Mouse (Mus musculus) kidney, postnatal 10 days (tissue): ENCODE measurements at regions not wholly inside any gene's neighbourhood (a gene's known extent, or its start where the extent isn't known, plus 50 kb on each side); places are given as distances from the start of the nearest gene placed in this dataset.
A peak's percentile ranks its signal among the peaks of the same experiment; 100 is the strongest.

Source experiments
- DNase-seq: peaks from one replicate; pipeline ENCODE4 v3.0.0; 2021; ENCODE audit warnings: mixed read lengths

DNA sequence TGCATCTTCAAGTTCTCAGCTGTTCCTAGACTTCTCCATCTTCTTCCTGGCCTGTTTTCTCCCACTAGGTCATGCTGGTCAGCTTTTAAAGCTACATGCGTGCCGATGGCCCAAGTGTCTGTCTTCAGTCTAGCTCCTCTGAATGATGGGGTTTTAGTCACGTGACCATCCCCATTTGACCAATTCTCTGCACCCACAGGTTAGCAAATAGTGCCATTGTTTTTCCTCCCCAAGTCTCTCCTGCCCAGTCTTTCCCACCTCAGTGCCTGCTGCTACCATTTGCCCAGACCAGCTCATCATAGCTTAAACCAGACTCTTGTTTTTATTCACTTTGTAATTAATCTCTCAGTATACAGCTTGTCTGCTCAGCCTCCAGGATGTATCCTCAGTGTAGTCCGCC lies 62.3 kb downstream of the Zfp706 start:
- DNase-seq = no peak

DNA sequence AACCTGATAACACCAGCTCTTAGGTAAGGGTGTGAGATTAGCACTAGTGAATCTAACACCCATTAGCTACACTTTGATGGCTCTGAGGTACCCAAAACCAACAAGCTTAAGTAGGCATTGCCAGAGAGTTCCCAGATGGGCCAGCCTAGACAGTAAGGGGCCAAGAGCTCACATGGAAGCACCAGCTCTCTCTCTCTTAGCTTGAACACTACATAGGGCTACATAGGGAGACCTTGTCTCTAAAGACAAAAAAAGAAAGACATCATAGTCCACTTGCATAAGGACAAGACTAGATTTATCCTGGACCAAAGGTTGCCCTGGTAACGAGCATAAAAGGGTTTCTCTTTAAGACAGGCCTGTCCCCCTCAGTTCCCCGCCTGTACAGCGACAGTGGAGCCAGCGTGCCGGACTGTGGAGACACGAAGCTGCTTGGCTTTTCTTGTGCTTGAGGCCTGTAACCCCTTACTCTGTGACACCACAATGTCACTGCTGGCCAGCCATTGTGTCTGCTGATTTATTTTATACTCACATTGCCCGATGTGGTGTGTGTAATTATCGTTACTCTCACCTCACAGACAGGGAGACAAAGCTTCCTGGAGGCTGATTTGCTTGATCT lies 62.9 kb downstream of the Zfp706 start:
- no peak for DNase-seq

DNA sequence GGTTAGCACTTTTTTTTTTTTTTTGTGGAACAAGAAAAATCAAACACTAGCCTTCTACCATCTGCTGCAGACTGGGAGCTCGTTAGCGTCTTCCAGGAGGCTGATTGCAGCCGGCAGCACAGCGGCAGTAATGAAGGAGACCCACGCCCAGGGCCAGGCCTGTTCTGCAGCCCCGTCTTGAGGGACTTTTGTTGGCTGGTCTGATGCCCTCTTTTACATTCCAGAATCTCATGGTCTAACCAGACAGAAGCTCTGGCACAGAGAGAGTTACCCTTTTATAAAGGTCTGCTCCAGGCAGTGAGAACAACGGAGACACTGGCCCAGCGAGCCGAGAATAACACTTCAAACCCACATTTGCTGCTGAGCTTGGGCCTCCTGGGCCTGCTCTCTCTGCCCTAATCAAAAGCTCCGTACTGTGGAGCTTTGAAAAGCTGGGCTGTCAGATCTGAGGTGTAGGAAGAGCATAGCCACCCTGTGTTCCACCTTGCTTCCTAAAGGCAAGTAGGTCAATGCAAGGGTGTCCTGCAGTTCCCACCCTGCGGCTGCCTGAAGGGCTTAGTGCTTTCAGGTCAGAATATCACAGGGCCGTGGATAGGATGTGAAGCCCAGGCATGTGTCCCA lies 64.0 kb downstream of the Zfp706 start:
- no peak for DNase-seq

DNA sequence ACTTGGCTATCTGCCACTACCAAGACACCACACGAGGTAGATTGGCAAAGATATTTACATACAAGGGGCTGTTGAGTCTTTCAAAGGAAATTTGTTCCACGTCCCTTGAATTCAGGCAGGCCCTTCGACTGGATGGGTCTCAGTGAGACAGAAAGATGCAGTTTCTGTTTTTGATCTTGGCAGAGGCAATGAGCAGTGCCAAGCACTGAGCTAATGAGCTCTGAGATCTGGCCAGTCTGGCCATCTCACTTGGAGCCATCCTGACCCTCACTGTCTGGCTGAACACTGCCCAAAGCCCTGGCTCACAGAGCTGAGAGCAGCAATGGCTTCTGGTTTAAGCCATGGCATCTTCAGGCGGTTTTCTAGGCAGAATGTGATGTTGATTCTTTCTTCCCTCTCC lies 65.3 kb downstream of the Zfp706 start:
- DNase-seq = no peak

DNA sequence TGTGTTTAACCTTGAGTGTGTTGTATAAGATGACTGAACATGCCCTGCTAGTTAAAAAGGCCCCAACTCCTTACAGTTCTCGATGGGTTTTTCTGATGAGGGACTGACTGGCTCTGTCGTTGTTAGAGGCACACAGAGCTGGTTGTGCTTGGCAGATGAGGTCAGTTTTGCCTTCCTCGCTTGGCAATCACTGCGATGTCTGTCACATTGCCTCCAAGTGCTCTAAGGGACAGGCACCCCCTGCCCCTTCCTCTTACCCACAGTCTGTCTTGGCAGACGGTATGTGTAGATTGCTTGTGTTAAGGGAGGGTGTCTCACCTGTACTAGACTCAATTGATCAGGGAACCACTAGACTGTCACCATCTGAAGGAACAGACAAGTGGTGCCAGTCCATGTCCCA lies 65.8 kb downstream of the Zfp706 start:
- DNase-seq = no peak

DNA sequence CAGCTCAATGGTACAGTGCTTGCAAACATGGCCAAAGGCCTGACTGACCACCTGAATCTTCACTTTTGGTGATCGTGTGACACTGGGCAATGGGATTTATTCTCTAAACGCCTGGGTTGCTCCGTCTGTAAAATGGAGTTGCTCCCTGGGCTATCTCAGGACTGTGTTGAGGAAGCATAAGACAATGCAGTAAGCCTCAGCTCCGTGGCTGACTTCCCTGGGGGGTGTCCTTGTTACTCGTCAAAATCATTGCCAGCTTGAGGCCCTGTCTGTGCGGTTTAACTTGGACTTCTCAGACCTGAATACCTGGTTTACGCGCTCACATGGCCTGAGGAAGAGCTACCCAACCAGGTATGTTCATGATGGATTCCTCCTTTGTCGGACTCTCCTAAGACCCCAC lies 68.0 kb downstream of the Zfp706 start:
- DNase-seq = no peak

DNA sequence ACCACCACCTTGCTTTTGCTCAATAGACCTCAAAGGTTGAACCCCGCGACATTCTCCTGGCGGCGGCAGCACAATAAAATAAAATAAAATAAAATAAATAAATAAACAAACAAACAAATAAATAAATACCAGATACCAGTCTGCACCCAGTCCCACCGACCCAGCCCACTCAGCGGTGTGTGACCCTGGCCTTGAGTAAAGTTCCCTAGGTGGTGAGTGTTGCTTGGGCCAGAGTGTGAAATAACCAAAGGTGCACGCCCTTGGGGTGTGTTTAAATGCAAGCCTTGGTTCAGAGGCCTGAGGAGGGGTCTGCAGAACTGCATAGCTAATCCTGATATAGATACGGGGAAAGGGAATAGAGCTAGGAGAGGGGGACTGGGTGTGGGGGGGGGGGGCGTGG lies 68.4 kb downstream of the Zfp706 start:
- no peak for DNase-seq

DNA sequence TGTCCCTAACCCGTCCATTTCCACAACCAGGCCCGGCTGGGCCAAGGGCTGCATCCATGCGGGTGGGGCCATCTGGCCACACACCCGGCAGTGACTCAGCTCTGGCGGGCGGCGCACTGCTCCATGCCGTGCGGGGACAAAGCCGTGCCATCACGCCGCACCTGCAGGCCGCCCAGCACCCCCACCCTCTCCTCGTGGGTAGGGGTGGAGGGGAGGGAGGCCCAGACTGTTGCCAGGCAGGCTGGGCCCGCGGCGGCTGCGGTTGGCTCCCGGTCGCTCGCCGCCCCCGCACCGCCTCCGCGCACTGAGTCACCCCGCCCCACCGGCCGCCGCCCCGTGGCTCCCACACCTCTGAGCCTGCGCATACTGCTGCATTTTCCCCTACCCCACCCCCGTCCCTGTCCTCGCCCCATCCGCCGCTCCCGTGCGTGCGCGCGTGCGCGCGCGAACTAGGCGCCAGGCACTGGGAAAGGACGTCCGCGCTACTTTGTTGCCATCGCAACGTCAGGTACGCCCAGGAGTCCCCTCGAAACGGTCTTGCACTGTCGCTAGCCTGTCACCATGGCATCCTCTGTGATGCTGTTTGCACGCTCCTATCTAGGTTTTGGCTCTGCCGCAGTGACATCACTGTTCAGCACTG lies 68.9 kb downstream of the Zfp706 start:
- DNase-seq = peak; percentile 93

DNA sequence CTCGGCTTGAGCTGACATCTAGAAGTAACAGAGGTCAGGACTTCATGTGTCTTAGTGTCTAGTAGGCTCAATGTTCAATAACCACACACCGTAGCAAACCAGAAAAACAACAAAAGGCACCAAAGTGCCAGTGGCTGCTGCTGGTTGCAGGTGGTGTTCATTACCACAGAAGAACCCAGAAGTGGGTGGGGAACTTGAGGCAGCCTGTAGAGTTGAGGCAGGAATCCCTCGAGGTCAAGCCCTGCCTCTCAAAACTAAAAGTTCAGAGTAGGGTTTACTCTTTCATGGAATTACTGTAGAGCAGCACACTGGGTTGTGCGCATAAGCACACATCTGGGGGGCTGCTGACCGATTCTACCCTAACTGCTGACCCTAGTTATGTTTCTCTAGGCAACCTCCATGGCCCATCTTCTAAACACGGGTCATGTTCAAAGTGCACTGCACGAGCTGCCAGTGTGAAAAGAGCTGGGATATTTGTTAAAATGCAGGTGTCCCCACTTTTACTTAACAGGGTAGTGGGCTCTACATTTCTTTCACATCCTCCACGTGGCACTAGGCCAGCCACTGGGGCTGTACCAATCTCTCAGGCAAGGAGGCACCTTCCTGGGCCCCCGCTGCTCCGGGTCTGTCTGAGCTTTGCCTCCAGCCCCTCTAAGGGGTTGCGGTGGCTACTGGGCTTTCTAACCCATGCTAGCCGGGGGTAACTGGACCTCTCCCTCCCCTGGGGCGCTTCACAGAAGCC lies 69.6 kb downstream of the Zfp706 start:
- DNase-seq = no peak

DNA sequence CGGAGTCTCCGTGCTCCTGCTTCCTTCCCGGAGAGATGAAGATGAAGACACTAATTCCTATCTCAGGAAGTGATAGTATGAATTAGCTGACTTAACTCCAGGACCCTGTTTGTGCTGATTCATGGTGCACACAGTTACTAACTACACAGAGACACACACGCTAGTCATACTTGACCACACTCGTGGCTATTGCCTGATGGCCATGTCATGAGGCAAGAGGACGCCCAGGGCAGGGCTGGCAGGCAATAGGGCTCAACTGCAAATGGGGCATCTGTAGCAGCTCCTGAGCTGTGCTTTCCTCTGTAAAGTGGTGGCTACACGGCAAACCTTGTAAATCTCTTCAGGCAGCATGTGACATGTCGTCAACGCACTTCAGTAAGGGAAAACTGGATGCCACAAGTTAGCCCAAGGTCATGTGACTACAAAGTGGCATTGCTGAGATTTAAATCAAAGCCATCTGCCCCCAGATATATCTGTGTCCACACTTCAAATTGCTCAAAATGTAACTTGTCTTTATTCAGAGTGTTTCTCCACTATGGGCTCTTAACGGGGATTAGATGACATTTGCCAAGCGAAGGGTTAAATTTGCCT lies 70.4 kb downstream of the Zfp706 start:
- no peak for DNase-seq

DNA sequence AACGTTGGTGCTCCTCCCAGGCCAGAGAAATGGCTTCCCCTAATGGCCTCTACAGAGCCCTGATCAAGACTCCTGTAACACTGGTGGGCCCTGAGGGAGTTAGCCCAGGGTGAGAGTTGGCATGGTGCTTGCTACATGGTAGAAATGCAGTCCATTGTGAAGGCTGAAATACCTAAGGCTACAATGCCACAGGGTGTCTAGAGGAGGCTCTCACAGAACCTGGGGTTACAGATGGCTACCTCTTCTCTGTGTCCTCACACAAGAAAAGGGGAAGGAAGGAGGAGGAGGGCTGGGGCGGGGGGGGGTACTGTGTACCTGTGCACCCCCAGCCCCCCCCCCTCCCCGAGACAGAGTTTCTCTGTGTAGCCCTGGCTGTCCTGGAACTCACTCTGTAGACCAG lies 72.8 kb downstream of the Zfp706 start:
- DNase-seq = no peak

DNA sequence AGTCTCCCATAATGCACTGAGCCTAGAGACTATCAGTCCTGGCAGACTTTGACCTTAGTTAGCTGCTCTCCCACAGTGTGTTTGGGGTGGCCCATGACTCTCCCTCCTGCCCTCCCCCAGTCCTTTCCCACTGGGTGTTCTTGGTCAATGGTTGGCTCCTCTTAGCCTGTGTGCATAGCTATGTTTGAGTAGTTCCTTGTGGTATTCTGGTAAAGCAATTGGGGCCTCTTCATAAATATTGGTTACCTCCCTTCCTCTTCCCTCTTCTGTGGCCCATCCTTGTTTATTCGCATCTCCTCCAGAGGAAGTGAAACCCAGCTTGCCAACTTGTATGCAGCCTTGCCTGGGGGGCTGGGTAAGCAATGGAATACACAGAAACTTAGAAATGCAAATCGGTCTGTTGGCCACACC lies 74.0 kb downstream of the Zfp706 start:
- DNase-seq = peak; percentile 22

DNA sequence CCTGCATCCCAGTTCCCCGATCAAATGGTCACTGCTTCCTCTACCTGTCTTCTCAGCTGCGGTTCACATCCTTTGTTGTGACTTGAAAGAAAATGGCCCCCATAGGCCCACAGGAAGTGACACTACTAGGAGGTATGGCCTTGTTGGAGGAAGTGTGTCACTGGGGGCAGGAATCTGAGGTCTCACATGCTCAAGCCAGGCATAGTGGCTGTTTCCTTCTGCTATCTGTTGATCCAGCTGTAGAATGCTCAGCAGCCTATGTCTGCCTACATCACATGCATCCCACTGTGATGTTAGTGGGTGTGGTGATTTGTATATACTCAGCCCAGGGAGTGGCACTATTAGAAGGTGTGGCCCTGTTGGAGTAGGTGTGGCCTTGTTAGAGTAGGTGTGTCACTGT lies 76.1 kb downstream of the Zfp706 start:
- no peak for DNase-seq

DNA sequence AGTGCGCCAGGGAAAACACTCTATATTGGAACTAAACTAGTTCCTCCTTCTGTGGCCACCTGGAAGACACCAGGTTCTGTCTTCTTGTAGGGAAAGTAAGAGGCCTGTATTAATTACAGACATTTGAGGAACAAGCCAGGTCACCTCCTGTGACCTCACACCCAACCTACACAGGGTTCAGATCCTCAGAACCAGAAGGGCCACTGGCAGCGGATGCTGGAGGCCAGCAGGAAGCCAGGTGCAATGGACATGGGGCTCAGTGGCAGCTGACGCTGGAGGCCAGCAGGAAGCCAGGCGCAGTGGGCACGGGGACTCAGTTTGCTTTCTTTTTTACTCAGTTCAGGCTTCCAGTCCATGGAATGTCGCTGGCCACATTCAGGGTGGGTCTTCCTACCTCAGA lies 77.1 kb downstream of the Zfp706 start:
- DNase-seq = no peak

DNA sequence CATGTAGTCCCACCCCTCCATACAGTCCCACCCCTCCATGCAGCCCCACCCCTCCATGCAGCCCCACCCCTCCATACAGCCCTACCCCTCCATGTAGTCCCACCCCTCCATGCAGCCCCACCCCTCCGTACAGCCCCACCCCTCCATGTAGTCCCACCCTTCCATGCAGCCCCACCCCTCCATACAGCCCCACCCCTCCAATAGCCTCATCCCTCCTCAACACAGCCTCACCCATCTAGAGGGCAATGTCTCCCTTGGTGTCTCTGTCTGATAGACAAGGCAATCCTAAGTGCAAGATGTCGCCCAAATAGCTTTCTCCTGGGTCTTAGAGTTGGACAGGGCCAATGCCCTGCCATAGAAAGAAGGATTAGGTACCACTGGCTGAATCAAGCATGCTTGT lies 77.8 kb downstream of the Zfp706 start:
- DNase-seq = no peak

DNA sequence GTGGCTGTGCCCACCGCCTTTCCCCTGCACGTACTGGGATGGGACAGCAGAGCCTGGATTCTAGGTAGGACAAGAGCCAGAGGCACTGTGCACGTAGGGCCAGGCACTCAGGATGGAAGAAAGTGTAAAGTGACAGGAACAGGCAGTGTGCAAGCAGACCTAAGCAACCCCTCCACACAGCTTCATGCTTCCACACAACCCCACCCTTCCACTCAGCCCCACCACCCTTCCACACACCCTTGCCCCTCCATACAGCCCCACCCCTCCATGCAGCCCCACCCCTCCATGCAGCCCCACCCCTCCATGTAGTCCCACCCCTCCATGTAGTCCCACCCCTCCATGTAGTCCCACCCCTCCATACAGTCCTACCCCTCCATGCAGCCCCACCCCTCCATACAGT lies 78.5 kb downstream of the Zfp706 start:
- no peak for DNase-seq

DNA sequence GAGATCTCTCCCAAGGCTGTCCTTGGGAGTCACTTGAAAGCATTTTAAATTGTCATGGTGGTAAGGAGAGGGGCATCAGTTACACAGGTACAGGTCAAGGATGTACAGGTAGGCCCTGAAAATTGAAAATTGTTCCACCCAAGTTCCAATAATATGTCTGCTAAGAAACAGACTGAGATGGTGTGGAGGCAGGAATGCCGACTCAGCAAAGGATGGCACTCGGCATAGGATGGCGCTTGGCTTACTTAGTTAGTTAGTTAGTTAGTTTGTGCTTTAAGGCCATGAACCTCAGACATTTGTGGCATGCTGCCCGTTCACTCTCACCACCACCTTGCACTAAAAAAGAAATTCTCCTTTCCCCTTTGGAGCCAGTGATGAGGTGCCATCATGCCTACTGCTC lies 78.9 kb downstream of the Zfp706 start:
- no peak for DNase-seq

DNA sequence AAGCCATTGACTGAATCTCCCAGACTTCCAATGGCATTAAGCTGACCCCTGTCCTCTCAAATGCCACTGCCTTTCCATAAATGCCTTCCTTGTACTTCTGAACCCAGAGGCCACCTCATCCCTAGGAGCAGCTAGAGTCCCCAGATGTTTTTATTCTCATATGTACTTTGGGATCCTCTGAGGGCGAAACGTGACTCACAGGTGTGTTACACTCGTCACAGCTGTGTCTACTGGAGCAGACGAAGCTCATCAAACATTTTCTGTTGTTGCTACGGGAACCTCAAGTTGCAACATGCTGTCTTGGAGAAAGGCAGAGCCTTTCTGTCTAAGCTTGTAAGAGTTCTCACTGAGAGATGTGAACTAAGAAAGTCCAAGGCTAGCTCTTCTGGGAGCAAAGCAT lies 80.1 kb downstream of the Zfp706 start:
- no peak for DNase-seq

DNA sequence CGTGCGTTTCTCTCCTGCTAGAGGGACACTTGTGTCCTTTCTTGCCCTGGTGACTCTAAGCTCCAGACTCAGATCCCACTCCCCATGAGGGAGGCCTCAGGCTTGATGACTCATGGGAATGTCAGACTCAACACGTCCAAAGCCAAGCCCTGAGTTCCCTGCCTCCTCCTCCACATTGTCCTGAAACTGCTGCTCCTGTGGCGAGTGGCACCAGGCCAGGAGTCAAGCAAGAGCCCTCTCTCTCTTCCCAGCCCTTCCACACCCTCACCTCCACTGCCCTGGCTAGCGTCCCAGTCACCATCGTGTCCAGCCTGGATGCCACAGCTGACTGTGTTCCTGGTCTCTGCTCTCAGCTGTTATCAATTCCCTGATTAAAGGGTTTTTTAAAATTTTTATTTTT lies 83.4 kb downstream of the Zfp706 start:
- DNase-seq = peak; percentile 62

DNA sequence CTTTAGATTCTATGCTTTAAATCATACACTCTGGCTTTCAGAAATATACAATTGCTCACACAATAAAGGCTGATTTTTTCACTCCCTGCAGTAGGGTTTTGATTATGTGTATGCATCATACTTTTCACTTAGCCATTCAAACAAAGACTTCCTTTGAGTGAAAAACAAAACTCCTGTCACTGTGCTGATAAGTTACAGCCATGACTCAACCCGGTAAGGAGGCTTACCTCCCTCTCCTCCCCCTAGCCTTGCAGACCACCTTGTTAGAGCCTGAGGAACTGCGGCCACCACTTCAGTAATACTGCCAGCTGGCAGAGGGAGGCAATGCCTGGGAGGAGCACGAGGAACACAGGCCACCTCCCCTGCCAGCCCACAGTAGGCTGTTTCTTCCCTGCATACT lies 86.2 kb downstream of the Zfp706 start:
- DNase-seq = no peak

DNA sequence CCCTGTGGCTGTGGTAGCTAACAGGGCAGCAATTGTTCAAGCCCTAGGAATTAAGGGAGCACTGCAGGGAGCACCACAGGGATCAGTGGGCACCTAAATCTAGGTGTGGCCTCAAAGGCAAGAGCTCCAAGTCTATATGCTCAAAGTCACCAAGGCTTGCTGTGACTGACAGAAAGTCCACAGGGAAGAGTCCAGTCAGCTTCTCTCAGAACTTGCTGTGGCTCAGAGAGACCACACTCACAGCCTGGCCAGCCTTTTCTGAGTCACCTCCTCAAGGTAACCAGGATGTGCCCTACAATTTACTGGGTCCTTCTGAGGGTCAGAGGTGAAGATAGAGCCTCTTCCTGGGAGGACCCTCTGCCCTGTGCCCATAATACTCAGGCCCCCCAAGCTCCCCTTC lies 86.7 kb downstream of the Zfp706 start:
- DNase-seq = no peak

DNA sequence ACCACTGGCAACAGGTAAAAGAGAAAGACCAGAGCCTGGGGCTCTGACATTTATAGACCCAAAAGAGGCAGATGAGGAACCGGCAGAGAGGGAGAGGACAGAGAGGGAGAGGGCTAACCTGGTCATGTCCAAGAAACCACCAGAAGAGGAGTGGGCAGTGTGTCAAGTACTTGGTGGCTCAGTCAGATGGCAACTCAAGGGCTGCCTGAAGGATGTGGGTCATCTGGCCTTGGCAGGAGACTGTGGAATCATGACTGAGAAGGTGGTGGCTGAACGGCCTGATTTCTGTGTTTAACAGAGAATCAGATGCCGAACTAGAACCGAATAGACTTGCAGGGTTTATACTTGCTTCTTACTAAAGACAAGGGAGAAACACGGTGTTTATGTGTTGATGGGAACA lies 87.9 kb downstream of the Zfp706 start:
- no peak for DNase-seq

DNA sequence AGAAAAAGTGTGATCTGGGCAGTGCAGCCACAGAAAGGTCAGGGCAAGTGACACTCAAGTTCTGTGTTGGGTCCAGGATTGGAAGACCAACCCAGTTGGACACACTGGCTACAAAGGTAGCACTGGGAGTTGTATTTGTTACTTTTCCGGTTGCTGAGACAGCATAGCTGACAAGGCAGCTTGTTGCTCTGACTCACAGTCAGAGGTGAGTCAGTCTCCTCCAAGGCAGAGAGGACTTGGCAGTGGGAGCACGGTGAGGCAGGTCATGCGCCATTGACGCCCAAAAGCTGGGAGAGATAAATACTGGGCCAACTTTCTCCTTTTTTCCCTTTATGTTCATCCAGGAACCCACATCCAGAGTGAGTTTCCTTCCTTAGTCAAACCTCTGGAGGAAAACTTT lies 88.4 kb downstream of the Zfp706 start:
- no peak for DNase-seq

DNA sequence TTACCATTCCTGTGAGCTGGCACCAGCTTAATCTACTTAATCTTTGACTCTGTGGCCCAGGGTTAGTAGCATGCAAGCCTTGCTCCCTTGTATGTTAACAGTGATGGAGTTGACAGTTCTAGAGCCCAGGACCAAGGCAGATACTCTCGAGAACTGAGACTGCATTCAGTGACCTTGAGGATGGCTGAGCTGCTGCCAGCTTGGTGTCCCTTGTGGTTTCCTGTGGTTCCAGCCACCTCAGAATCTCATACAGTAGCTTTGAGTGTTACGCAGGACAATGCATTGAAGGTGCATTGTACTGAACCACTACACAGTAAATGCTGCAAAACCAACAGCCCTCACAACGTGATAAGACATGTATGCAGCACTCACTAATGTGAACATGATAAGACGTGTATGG lies 90.6 kb downstream of the Zfp706 start:
- DNase-seq = no peak
